Mouse (Mus musculus) adrenal gland, adult (tissue): ENCODE data around the gene Igf2bp2.
A peak's percentile ranks its signal among the peaks of the same experiment; 100 is the strongest.

Experiments
- DNase-seq, 2 experiments: peaks; one replicate each; pipeline ENCODE4 v3.0.0; 2022 to 2023; ENCODE audit warnings: low spot score in 1 of 2; ENCODE audit not compliant: inconsistent age in 2 of 2

Igf2bp2 gene

GRCm38 (mm10) chr16:22149659-22150345, 13.3 kb downstream of the Igf2bp2 start:
- DNase-seq: no peak

GRCm38 (mm10) chr16:22149076-22149475, 14.0 kb downstream of the Igf2bp2 start:
- no peak for DNase-seq

GRCm38 (mm10) chr16:22147131-22147530, 16.0 kb downstream of the Igf2bp2 start:
- no peak for DNase-seq

- DNase-seq: no peak
Measured at GRCm38 (mm10) chr16:22146071-22146470, 17.0 kb downstream of the Igf2bp2 start.

- DNase-seq: no peak
Measured at GRCm38 (mm10) chr16:22144490-22144889, 18.6 kb downstream of the Igf2bp2 start.

GRCm38 (mm10) chr16:22140861-22141260, 22.2 kb downstream of the Igf2bp2 start:
- DNase-seq: no peak

GRCm38 (mm10) chr16:22139821-22140220, 23.3 kb downstream of the Igf2bp2 start:
- DNase-seq: no peak

GRCm38 (mm10) chr16:22136198-22136597, 26.9 kb downstream of the Igf2bp2 start:
- DNase-seq: no peak

- DNase-seq: no peak
Measured at GRCm38 (mm10) chr16:22131321-22131720, 31.8 kb downstream of the Igf2bp2 start.

- no peak for DNase-seq
Measured at GRCm38 (mm10) chr16:22129511-22129910, 33.6 kb downstream of the Igf2bp2 start.

GRCm38 (mm10) chr16:22128595-22128994, 34.5 kb downstream of the Igf2bp2 start:
- DNase-seq: no peak

- DNase-seq: no peak
Measured at GRCm38 (mm10) chr16:22127806-22128205, 35.3 kb downstream of the Igf2bp2 start.

- DNase-seq: no peak
Measured at GRCm38 (mm10) chr16:22126936-22127335, 36.2 kb downstream of the Igf2bp2 start.

- DNase-seq: no peak
Measured at GRCm38 (mm10) chr16:22124325-22124918, 38.7 kb downstream of the Igf2bp2 start.

GRCm38 (mm10) chr16:22123658-22124057, 39.4 kb downstream of the Igf2bp2 start:
- peak; percentile 52 to 84 for DNase-seq

- peak; percentile 45 to 79 for DNase-seq
Measured at GRCm38 (mm10) chr16:22121109-22121508, 42.0 kb downstream of the Igf2bp2 start.

GRCm38 (mm10) chr16:22119524-22119923, 43.6 kb downstream of the Igf2bp2 start:
- DNase-seq: peak; percentile 22 to 55

GRCm38 (mm10) chr16:22118716-22119501, 44.2 kb downstream of the Igf2bp2 start:
- peak; percentile 32 to 64 for DNase-seq

- no peak for DNase-seq
Measured at GRCm38 (mm10) chr16:22118151-22118550, 44.9 kb downstream of the Igf2bp2 start.

GRCm38 (mm10) chr16:22116748-22117147, 46.4 kb downstream of the Igf2bp2 start:
- DNase-seq: no peak

GRCm38 (mm10) chr16:22116058-22116457, 47.0 kb downstream of the Igf2bp2 start:
- no peak for DNase-seq

- DNase-seq: no peak
Measured at GRCm38 (mm10) chr16:22110036-22110435, 53.1 kb downstream of the Igf2bp2 start.
